Mouse (Mus musculus): ENCODE results near the gene Acta2. TPM values are rescaled to one million over a fixed set of nuclear protein-coding genes. Genes with fewer than 3 reads are reported as not detected.

The Acta2 gene
- polyA plus RNA-seq, 1 experiment from 2014 or later, result 628 TPM

GRCm38 (mm10) chr19:34252450-34252849, 2.9 kb downstream of the Acta2 start:
- Histone ChIP-seq H3K36me3 (ENCODE audit: insufficient read depth, low read length) (no peaks in the 10 kb centered on the region), H3K27ac (ENCODE audit: low read length) (no peak overlapping the region), H3K4me2 (replicated peaks; ENCODE audit: low read depth, low read length) (peak overlapping the region; percentile 16), H3K27me3 (ENCODE audit: insufficient read depth, low read length) (no peaks in the 10 kb centered on the region), H3K4me1 (ENCODE audit: insufficient read depth, low read length) (0 out of 2 replicates have a peak, but pooled peaks cover 25% of the 10 kb centered on the region), H3K9me3 (ENCODE audit: low read length) (no peaks in the 10 kb centered on the region), H3K9ac (replicated peaks; ENCODE audit: low read length) (no peak overlapping the region), H3K4me3 (ENCODE audit: low read length) (0 out of 2 replicates have a peak overlapping the region, but pooled peaks have one; percentile 14)
- ATAC-seq (ENCODE audit: low FRiP score, low TSS enrichment), result no peak; the same call in 1 of the 2 replicates
- WGBS, result 36% methylated on average over 9 of the region's 9 CpGs

- Histone ChIP-seq H3K4me1 (ENCODE audit: insufficient read depth, low read length) (0 out of 2 replicates have a peak, but pooled peaks cover 25% of the 10 kb centered on the region), H3K4me3 (ENCODE audit: low read length) (no peak overlapping the region), H3K9me3 (ENCODE audit: low read length) (no peaks in the 10 kb centered on the region), H3K27me3 (ENCODE audit: insufficient read depth, low read length) (no peaks in the 10 kb centered on the region), H3K9ac (replicated peaks; ENCODE audit: low read length) (no peak overlapping the region), H3K36me3 (ENCODE audit: insufficient read depth, low read length) (no peaks in the 10 kb centered on the region), H3K27ac (ENCODE audit: low read length) (no peak overlapping the region), H3K4me2 (replicated peaks; ENCODE audit: low read depth, low read length) (no peak overlapping the region)
- ATAC-seq (ENCODE audit: low FRiP score, low TSS enrichment), result no peak
- WGBS, result 72% methylated on average over 2 of the region's 2 CpGs
Measured at GRCm38 (mm10) chr19:34251900-34252299, 3.5 kb downstream of the Acta2 start.

DNA sequence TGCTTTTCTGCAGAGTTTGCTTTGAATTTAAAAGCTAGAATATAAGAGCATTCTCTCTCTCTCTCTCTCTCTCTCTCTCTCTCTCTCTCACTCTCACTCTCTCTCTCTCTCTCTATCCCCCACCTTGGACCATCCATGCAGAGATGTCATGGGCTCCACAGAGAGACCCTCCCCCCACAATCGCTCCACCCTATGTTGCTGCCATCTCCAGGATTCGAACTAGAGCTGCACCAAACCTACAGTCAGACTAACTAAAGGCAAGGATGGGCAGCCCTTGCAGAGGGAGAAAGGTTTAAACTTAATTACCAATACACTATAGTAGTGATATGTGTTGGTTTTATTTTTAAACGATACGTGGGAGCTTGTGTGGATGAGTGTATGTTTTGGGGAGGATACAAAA, 4.8 kb downstream of the Acta2 start:
- Histone ChIP-seq H3K4me3 (ENCODE audit: low read length) (no peak overlapping the region), H3K27me3 (ENCODE audit: insufficient read depth, low read length) (no peaks in the 10 kb centered on the region), H3K4me2 (replicated peaks; ENCODE audit: low read depth, low read length) (no peak overlapping the region), H3K36me3 (ENCODE audit: insufficient read depth, low read length) (no peaks in the 10 kb centered on the region), H3K9ac (replicated peaks; ENCODE audit: low read length) (no peak overlapping the region), H3K9me3 (ENCODE audit: low read length) (no peaks in the 10 kb centered on the region), H3K27ac (ENCODE audit: low read length) (no peak overlapping the region), H3K4me1 (ENCODE audit: insufficient read depth, low read length) (0 out of 2 replicates have a peak, but pooled peaks cover 20% of the 10 kb centered on the region)
- ATAC-seq (ENCODE audit: low FRiP score, low TSS enrichment), result no peak
- WGBS, result 93% methylated on average over 4 of the region's 4 CpGs

DNA sequence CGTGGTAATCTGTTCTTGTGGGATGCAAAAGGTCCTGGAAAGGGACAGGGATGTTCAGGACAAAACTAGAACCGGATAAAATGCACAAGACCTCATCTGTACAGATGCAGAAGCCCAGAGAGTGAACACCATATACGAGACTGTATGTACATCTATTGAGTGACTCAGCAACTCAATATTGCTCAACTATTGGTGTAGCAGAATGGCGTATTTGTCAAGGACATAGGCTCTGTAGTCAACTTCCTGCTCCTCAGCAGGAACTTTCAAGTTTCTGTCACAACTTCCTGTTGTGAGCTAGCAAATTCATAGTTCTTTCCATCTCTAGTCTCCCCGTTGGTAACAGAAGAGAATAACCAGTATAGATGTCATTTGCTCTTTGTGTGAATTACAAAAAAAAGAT, 6.8 kb downstream of the Acta2 start:
- no peak overlapping the region for H3K4me2 ChIP-seq (replicated peaks; ENCODE audit: low read depth, low read length)
- no peak overlapping the region for H3K27ac ChIP-seq (ENCODE audit: low read length)
- no peak overlapping the region for H3K9ac ChIP-seq (replicated peaks; ENCODE audit: low read length)
- 80% methylated on average over 5 of the region's 5 CpGs for WGBS
- no peak overlapping the region for H3K4me3 ChIP-seq (ENCODE audit: low read length)
- no peak for ATAC-seq (ENCODE audit: low FRiP score, low TSS enrichment)
- H3K9me3 ChIP-seq (ENCODE audit: low read length), result no peaks in the 10 kb centered on the region
- H3K36me3 ChIP-seq (ENCODE audit: insufficient read depth, low read length), result no peaks in the 10 kb centered on the region
- no peaks in the 10 kb centered on the region for H3K27me3 ChIP-seq (ENCODE audit: insufficient read depth, low read length)
- 0 out of 2 replicates have a peak, but pooled peaks cover 9% of the 10 kb centered on the region for H3K4me1 ChIP-seq (ENCODE audit: insufficient read depth, low read length)

- no peak overlapping the region for H3K4me2 ChIP-seq (replicated peaks; ENCODE audit: low read depth, low read length)
- H3K9ac ChIP-seq (replicated peaks; ENCODE audit: low read length), result no peak overlapping the region
- no peaks in the 10 kb centered on the region for H3K36me3 ChIP-seq (ENCODE audit: insufficient read depth, low read length)
- H3K4me1 ChIP-seq (ENCODE audit: insufficient read depth, low read length), result no peaks in the 10 kb centered on the region
- WGBS, result 16% methylated on average over 6 of the region's 6 CpGs
- H3K4me3 ChIP-seq (ENCODE audit: low read length), result no peak overlapping the region
- no peaks in the 10 kb centered on the region for H3K9me3 ChIP-seq (ENCODE audit: low read length)
- ATAC-seq (ENCODE audit: low FRiP score, low TSS enrichment), result peak; percentile 66
- H3K27me3 ChIP-seq (ENCODE audit: insufficient read depth, low read length), result no peaks in the 10 kb centered on the region
- H3K27ac ChIP-seq (ENCODE audit: low read length), result no peak overlapping the region
Measured at GRCm38 (mm10) chr19:34244056-34244455, 11.3 kb downstream of the Acta2 start.

DNA sequence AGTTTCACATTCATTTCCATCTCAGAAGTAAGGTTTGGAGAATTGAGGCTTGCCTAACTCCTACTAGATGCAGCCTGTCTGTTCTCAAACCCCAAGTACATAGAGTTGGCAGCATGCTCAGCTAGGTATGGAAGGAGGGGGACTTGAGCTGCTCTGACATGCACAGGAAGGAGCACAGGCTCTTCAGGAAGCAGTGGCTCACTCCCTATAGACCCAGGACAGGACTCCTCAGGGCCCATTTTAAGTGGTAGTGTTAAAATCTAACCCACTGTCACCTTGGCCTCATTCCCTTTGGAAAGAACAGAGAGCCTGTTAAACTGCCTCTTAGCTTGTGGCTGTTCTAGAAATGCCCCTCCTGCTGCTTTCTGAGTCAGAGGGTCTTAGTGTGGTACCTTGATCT, 12.5 kb downstream of the Acta2 start:
- Histone ChIP-seq H3K27me3 (ENCODE audit: insufficient read depth, low read length) (no peaks in the 10 kb centered on the region), H3K4me2 (replicated peaks; ENCODE audit: low read depth, low read length) (no peak overlapping the region), H3K4me3 (ENCODE audit: low read length) (no peak overlapping the region), H3K36me3 (ENCODE audit: insufficient read depth, low read length) (no peaks in the 10 kb centered on the region), H3K4me1 (ENCODE audit: insufficient read depth, low read length) (no peaks in the 10 kb centered on the region), H3K9me3 (ENCODE audit: low read length) (no peaks in the 10 kb centered on the region), H3K27ac (ENCODE audit: low read length) (no peak overlapping the region), H3K9ac (replicated peaks; ENCODE audit: low read length) (no peak overlapping the region)
- ATAC-seq (ENCODE audit: low FRiP score, low TSS enrichment), result no peak

- Histone ChIP-seq H3K4me2 (replicated peaks; ENCODE audit: low read depth, low read length) (no peak overlapping the region), H3K27me3 (ENCODE audit: insufficient read depth, low read length) (no peaks in the 10 kb centered on the region), H3K4me3 (ENCODE audit: low read length) (no peak overlapping the region), H3K9ac (replicated peaks; ENCODE audit: low read length) (no peak overlapping the region), H3K36me3 (ENCODE audit: insufficient read depth, low read length) (no peaks in the 10 kb centered on the region), H3K4me1 (ENCODE audit: insufficient read depth, low read length) (no peaks in the 10 kb centered on the region), H3K27ac (ENCODE audit: low read length) (no peak overlapping the region), H3K9me3 (ENCODE audit: low read length) (no peaks in the 10 kb centered on the region)
- ATAC-seq (ENCODE audit: low FRiP score, low TSS enrichment), result no peak
- 69% methylated on average over 15 of the region's 15 CpGs for WGBS
Measured at GRCm38 (mm10) chr19:34241247-34241915, 14.0 kb downstream of the Acta2 start.

DNA sequence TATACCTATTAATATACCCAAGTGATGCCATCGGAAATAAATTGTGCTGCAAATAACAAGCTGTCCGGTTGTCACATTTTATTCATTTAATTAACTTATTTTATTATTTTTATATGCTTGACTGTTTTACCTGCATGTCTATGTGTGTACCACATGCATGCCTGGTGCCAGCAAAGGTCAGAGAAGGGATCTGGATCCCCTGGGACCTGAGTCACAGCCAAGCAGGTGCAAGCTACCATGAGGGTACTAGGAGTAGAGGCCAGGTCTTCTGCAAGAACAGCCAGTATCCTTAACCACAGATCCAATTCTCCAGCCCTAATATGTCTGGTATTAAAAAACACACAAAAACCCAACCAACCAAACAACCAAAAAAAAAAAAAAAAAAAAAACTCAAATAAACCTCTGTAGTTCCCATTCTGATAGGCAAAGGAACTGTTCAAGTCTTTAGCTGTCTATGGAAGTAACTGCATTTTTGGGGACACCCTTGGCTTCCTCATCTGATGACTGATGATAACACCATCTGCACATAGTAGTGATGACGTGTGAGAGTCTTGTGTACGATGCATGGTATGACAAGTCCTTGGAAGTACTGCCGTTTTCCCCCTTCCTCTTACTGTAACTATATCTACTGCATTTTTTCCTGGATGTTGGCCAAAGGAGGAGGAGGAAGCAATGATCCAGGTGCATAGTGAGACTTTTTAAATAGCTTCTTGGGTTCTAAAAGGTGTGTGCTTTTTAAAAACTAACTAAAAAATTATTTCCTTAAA, 14.9 kb downstream of the Acta2 start:
- no peak overlapping the region for H3K27ac ChIP-seq (ENCODE audit: low read length)
- no peaks in the 10 kb centered on the region for H3K36me3 ChIP-seq (ENCODE audit: insufficient read depth, low read length)
- H3K4me3 ChIP-seq (ENCODE audit: low read length), result no peak overlapping the region
- H3K4me1 ChIP-seq (ENCODE audit: insufficient read depth, low read length), result no peaks in the 10 kb centered on the region
- no peak overlapping the region for H3K4me2 ChIP-seq (replicated peaks; ENCODE audit: low read depth, low read length)
- no peaks in the 10 kb centered on the region for H3K27me3 ChIP-seq (ENCODE audit: insufficient read depth, low read length)
- no peaks in the 10 kb centered on the region for H3K9me3 ChIP-seq (ENCODE audit: low read length)
- WGBS, result 88% methylated on average over 5 of the region's 5 CpGs
- no peak for ATAC-seq (ENCODE audit: low FRiP score, low TSS enrichment)
- no peak overlapping the region for H3K9ac ChIP-seq (replicated peaks; ENCODE audit: low read length)

DNA sequence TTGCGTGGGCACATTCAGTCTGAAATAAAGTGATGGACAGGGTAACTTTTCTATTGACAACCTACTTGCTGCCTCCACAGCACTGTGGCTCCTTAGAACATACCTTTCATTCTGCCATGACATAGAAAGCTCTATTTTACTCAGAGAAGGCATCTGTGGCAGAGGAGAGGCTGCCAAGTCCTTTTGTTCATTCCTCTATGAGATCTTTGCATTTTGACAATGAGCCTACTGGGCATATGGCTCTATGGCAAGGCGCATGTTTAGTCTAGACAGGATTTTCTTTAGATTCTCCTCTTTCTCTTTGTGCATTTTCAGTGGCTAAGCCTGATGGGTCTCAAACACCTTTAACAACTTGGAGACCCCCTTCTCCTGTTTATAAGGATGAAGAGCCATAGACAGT, 17.6 kb downstream of the Acta2 start:
- WGBS, result 97% methylated on average over 2 of the region's 2 CpGs
- H3K9ac ChIP-seq (replicated peaks; ENCODE audit: low read length), result no peak overlapping the region
- no peaks in the 10 kb centered on the region for H3K27me3 ChIP-seq (ENCODE audit: insufficient read depth, low read length)
- H3K36me3 ChIP-seq (ENCODE audit: insufficient read depth, low read length), result no peaks in the 10 kb centered on the region
- 0 out of 2 replicates have a peak, but pooled peaks cover 2% of the 10 kb centered on the region for H3K4me1 ChIP-seq (ENCODE audit: insufficient read depth, low read length)
- no peak overlapping the region for H3K4me3 ChIP-seq (ENCODE audit: low read length)
- ATAC-seq (ENCODE audit: low FRiP score, low TSS enrichment), result no peak
- no peak overlapping the region for H3K4me2 ChIP-seq (replicated peaks; ENCODE audit: low read depth, low read length)
- H3K27ac ChIP-seq (ENCODE audit: low read length), result no peak overlapping the region
- H3K9me3 ChIP-seq (ENCODE audit: low read length), result no peaks in the 10 kb centered on the region

- H3K4me2 ChIP-seq (replicated peaks; ENCODE audit: low read depth, low read length), result no peak overlapping the region
- 74% methylated on average over 3 of the region's 3 CpGs for WGBS
- H3K27ac ChIP-seq (ENCODE audit: low read length), result no peak overlapping the region
- H3K9me3 ChIP-seq (ENCODE audit: low read length), result no peaks in the 10 kb centered on the region
- no peaks in the 10 kb centered on the region for H3K36me3 ChIP-seq (ENCODE audit: insufficient read depth, low read length)
- no peak overlapping the region for H3K4me3 ChIP-seq (ENCODE audit: low read length)
- ATAC-seq (ENCODE audit: low FRiP score, low TSS enrichment), result no peak
- H3K27me3 ChIP-seq (ENCODE audit: insufficient read depth, low read length), result no peaks in the 10 kb centered on the region
- 0 out of 2 replicates have a peak, but pooled peaks cover 2% of the 10 kb centered on the region for H3K4me1 ChIP-seq (ENCODE audit: insufficient read depth, low read length)
- H3K9ac ChIP-seq (replicated peaks; ENCODE audit: low read length), result no peak overlapping the region
Measured at GRCm38 (mm10) chr19:34236049-34236448, 19.3 kb downstream of the Acta2 start.
